Mouse (Mus musculus) embryonic facial prominence, embryonic 15.5 days (tissue): Measurements from ENCODE around the gene Efhd2. TPM values are rescaled to one million over a fixed set of nuclear protein-coding genes. Genes with fewer than 3 reads are reported as not detected.

Experiments used
- ATAC-seq: fragments of 200-750 bp; cut with Nextera tagmentation; 2 replicates; pipeline ENCODE4 v1.8.0; 2017; ENCODE audit warnings: low read depth, moderate TSS enrichment; ENCODE audit not compliant: insufficient number of reproducible peaks, low FRiP score, low TSS enrichment
- H3K27ac ChIP-seq: fragments of 300-500 bp; sonication (generic); replicated peaks from 2 replicates; pipeline ENCODE4 v1.5.1; 2015; ENCODE audit warnings: mild to moderate bottlenecking, inconsistent platforms
- H3K27me3 ChIP-seq: fragments of 300-500 bp; sonication (generic); 2 replicates; pipeline ENCODE4 v1.6.1; 2015; ENCODE audit warnings: inconsistent platforms
- H3K36me3 ChIP-seq: fragments of 300-500 bp; sonication (generic); 2 replicates; pipeline ENCODE4 v1.6.1; 2015; ENCODE audit warnings: mild to moderate bottlenecking, inconsistent platforms
- H3K4me1 ChIP-seq: fragments of 300-500 bp; sonication (generic); 2 replicates; pipeline ENCODE4 v1.6.1; 2015; ENCODE audit warnings: inconsistent platforms
- H3K4me2 ChIP-seq: fragments of 300-500 bp; sonication (generic); replicated peaks from 2 replicates; pipeline ENCODE4 v1.6.1; 2015; ENCODE audit warnings: mild to moderate bottlenecking, inconsistent platforms
- H3K4me3 ChIP-seq: fragments of 300-500 bp; sonication (generic); replicated peaks from 2 replicates; pipeline ENCODE4 v1.5.1; 2015; ENCODE audit warnings: mild to moderate bottlenecking, inconsistent platforms
- H3K9ac ChIP-seq: fragments of 300-500 bp; sonication (generic); 2 replicates; pipeline ENCODE4 v1.6.1; 2015; ENCODE audit warnings: inconsistent platforms
- H3K9me3 ChIP-seq: fragments of 300-500 bp; sonication (generic); replicated peaks from 2 replicates; pipeline ENCODE4 v1.6.1; 2016; ENCODE audit warnings: inconsistent platforms
- WGBS: fragments of 180-500 bp; shearing (Covaris S2); methylation state at CpG from one replicate; pipeline ENCODE4 v1.1.7; 2015; 5-methylcytosine and 5-hydroxymethylcytosine counted together
- polyA plus RNA-seq: library from polyadenylated mRNA; unstranded; fragments of >200 nt; fragmentation: Nextera tagmentation; extraction: Ambion mirVana; gene quantifications from 2 replicates; pipeline ENCODE4 v1.2.1, GENCODE M21; 2015

The Efhd2 gene
- 81.7 and 83.2 TPM in 2 replicates for polyA plus RNA-seq

DNA sequence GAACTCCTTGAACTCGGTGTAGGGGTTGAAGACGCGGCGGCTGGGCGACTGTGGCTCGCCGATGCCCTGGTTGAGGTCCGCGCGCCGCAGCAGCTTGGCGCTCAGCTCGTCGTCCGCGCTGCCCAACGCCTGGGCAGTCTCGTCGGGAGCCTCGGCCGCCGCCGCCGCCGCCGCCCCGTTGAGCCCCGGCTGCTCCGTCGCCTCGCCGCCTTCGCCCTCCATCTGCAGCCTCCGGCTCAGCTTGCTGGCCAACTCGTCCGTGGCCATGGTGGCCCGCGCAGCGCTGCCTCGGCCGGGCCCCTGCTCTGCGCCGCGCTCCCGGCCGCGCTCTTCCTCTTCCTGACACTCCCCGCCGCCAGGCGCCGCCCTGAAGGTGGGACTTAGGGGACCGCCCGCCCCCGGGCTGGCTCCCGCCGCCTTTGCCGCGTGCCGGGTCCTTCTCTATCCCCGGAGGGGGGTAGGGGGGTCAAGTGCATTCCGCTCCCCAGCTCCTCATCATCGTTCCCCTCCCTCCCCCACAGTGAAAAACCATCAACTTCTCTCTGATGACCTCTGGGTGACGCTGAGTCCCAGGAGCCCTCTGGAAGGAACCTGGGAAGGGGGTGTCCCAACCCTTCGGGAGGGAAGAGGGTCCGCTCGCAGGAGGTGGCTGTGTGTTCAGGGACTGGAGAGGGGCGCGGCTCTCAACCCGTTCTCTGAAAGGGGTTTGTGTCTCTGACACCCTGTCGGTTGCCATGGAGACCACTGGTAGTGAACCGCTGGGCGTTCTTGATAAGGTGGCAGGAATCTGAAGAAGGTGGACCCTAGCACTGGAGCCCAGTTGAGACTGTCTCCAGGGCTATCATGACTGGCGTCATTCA lies at the start of gene Efhd2:
Gene Efhd2 (minus strand): TSS at position 320 of the 860 bp plus-strand sequence.
- Histone ChIP-seq H3K9me3 (no peaks in the 10 kb centered on the region), H3K27ac (no peak within 1 kb of the TSS)

GRCm38 (mm10) chr4:141923961-141924360 lies 49.2 kb upstream of the Efhd2 start:
- no peak overlapping the region for H3K27ac ChIP-seq
- no peaks in the 10 kb centered on the region for H3K4me1 ChIP-seq
- H3K9ac ChIP-seq = no peak overlapping the region
- H3K36me3 ChIP-seq = no peaks in the 10 kb centered on the region
- H3K27me3 ChIP-seq = no peaks in the 10 kb centered on the region
- no peaks in the 10 kb centered on the region for H3K9me3 ChIP-seq
- ATAC-seq = no peak
- no peak overlapping the region for H3K4me2 ChIP-seq
- H3K4me3 ChIP-seq = no peak overlapping the region
- WGBS = 79% methylated on average over 11 of the region's 11 CpGs

More for the DNA sequence above, at the start of gene Efhd2:
- Histone ChIP-seq H3K4me2 (peak within 1 kb of the TSS; percentile 95), H3K9ac (peak within 1 kb of the TSS; percentile 74), H3K36me3 (no peaks in the 10 kb centered on the region), H3K4me1 (peaks cover 40% of the 10 kb centered on the region), H3K27me3 (peaks cover 11% of the 10 kb centered on the region), H3K4me3 (peak within 1 kb of the TSS; percentile 71)
- ATAC-seq = peak; percentile 89
- WGBS = under 1% methylated on average over 73 of the region's 73 CpGs

DNA sequence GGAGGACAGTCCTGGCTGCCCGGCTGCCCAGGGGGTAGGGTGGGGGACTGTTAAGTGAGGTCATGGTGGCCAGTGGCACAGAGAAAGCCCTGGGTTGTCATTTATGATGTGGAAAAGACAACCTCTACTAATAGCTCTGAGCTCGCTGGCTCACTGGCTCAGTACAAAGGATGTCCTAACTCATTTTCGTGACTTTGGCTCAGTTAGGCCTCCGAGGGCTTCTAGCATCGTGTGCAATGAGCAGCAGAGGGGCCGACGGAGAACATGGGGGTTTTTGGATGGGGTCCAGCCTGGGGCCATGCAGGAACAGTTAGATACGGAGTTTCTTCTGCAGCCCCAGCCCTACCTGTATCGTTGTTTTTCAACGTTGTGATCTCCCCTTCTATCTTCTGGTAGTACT lies 45.7 kb upstream of the Efhd2 start:
- H3K4me2 ChIP-seq = no peak overlapping the region
- WGBS = 80% methylated on average over 10 of the region's 10 CpGs
- no peak for ATAC-seq
- H3K4me3 ChIP-seq = no peak overlapping the region
- H3K36me3 ChIP-seq = no peaks in the 10 kb centered on the region
- no peaks in the 10 kb centered on the region for H3K4me1 ChIP-seq
- no peak overlapping the region for H3K27ac ChIP-seq
- H3K9me3 ChIP-seq = no peaks in the 10 kb centered on the region
- no peak overlapping the region for H3K9ac ChIP-seq
- H3K27me3 ChIP-seq = no peaks in the 10 kb centered on the region

GRCm38 (mm10) chr4:141917735-141918419 lies 43.2 kb upstream of the Efhd2 start:
- Histone ChIP-seq H3K27ac (no peak overlapping the region), H3K9ac (no peak overlapping the region), H3K9me3 (no peaks in the 10 kb centered on the region), H3K27me3 (no peaks in the 10 kb centered on the region), H3K4me3 (no peak overlapping the region), H3K36me3 (no peaks in the 10 kb centered on the region), H3K4me1 (no peaks in the 10 kb centered on the region), H3K4me2 (no peak overlapping the region)
- no peak for ATAC-seq
- WGBS = 59% methylated on average over 7 of the region's 7 CpGs

GRCm38 (mm10) chr4:141914040-141914439 lies 39.3 kb upstream of the Efhd2 start:
- no peaks in the 10 kb centered on the region for H3K27me3 ChIP-seq
- ATAC-seq = no peak
- H3K9ac ChIP-seq = no peak overlapping the region
- WGBS = 43% methylated on average over 7 of the region's 7 CpGs
- no peak overlapping the region for H3K4me3 ChIP-seq
- H3K9me3 ChIP-seq = no peaks in the 10 kb centered on the region
- no peak overlapping the region; the same call in 1 of the 2 replicates for H3K27ac ChIP-seq
- no peak overlapping the region for H3K4me2 ChIP-seq
- no peaks in the 10 kb centered on the region for H3K36me3 ChIP-seq
- no peaks in the 10 kb centered on the region for H3K4me1 ChIP-seq

- Histone ChIP-seq H3K27ac (no peak overlapping the region; the same call in 1 of the 2 replicates), H3K4me3 (no peak overlapping the region), H3K27me3 (no peaks in the 10 kb centered on the region), H3K9me3 (no peaks in the 10 kb centered on the region), H3K4me2 (no peak overlapping the region), H3K36me3 (no peaks in the 10 kb centered on the region), H3K9ac (no peak overlapping the region), H3K4me1 (no peaks in the 10 kb centered on the region)
- WGBS = 63% methylated on average over 13 of the region's 13 CpGs
- ATAC-seq = no peak
Observed at GRCm38 (mm10) chr4:141913201-141913993, 38.7 kb upstream of the Efhd2 start.

DNA sequence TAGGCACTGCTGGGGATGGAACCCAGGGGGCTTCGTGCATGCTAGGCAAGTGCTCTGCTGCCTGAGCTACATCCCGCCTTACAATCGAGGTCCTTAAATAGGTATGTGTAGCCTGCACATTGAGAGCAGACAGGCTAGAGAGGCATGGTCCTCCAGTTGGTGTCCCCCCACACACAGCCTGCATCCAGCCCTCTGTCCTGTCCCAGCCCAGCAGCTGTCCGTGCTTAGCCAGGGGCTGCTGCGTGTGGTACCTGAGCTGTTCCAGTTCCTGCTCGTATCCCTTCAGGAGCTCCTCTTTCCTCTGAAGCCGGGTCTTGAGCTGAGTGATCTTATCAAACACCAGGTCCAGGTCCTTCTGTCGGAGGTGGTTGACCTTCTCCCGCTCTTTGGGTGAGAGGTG lies 30.0 kb upstream of the Efhd2 start:
- H3K36me3 ChIP-seq = no peaks in the 10 kb centered on the region
- ATAC-seq = no peak
- no peak overlapping the region for H3K4me3 ChIP-seq
- H3K9me3 ChIP-seq = no peaks in the 10 kb centered on the region
- H3K4me1 ChIP-seq = peaks cover 19% of the 10 kb centered on the region
- no peak overlapping the region for H3K27ac ChIP-seq
- H3K27me3 ChIP-seq = no peaks in the 10 kb centered on the region
- no peak overlapping the region for H3K9ac ChIP-seq
- WGBS = 73% methylated on average over 9 of the region's 9 CpGs
- H3K4me2 ChIP-seq = no peak overlapping the region

GRCm38 (mm10) chr4:141902479-141902858 lies 27.7 kb upstream of the Efhd2 start:
- H3K4me2 ChIP-seq = no peak overlapping the region
- H3K27ac ChIP-seq = no peak overlapping the region
- no peak overlapping the region for H3K4me3 ChIP-seq
- no peaks in the 10 kb centered on the region for H3K9me3 ChIP-seq
- no peaks in the 10 kb centered on the region for H3K27me3 ChIP-seq
- ATAC-seq = no peak
- H3K9ac ChIP-seq = no peak overlapping the region
- no peaks in the 10 kb centered on the region for H3K36me3 ChIP-seq
- peaks cover 27% of the 10 kb centered on the region for H3K4me1 ChIP-seq
- WGBS = 76% methylated on average over 8 of the region's 8 CpGs

DNA sequence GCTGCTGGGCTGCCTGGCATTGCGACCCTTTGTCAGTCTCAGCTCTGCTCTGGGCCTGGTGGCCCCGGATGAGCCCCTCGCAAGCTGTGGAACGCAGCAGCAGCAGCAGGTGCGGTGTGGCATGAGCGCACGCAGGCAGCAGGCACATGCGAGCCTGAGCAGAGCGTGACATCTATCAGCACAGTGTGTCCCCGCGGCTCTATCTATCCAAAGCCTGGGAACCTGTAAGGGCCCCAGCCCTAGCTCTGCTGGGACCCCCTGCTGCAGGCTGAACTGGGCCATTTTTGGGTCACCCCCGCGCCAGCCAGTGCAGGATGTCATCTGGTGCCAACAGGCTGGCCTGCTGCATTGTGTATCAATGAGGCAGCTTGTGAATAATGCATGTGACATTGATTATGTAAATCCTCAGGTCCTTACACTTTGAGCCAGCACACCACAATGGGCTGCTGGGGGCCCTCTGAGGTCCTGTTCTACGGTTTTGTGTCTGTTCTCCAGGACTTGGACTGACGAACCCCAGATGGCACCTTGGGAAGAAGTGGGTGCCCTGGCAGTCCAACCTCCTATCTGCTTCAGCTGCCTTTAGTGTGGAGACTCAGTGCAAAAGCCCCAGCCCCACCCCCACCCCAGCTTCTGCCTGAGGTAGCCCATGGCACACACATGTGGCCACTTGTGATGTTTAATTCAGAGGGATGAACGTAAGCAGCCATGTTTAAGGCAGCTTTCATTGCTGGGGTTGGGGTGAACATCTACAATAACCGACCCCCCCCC lies 27.2 kb upstream of the Efhd2 start:
- ATAC-seq = no peak
- no peaks in the 10 kb centered on the region for H3K27me3 ChIP-seq
- no peaks in the 10 kb centered on the region for H3K36me3 ChIP-seq
- H3K9me3 ChIP-seq = no peaks in the 10 kb centered on the region
- peaks cover 32% of the 10 kb centered on the region for H3K4me1 ChIP-seq
- H3K27ac ChIP-seq = no peak overlapping the region
- no peak overlapping the region for H3K4me3 ChIP-seq
- H3K4me2 ChIP-seq = no peak overlapping the region
- 47% methylated on average over 17 of the region's 17 CpGs for WGBS
- no peak overlapping the region for H3K9ac ChIP-seq

DNA sequence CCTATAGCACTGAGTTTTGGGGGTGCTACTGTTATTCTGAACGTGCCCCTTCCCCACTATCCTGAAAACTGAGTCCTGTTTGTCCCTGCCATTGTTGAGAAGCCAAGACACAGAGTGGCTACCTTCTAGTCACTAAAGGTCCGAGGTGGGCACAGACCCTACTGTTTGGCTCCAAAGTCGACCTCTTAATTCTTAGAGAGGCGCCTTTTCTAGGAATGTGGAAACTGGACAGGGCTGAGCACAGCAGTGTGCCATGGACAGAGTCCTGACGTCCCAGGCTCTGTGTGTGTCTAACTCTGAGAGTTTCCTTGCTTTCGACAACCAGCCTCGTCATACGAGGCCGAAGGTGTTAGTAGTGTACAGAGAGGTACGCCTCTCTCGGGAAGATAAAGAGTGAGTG lies 25.7 kb upstream of the Efhd2 start:
- no peaks in the 10 kb centered on the region for H3K36me3 ChIP-seq
- WGBS = 63% methylated on average over 11 of the region's 11 CpGs
- H3K27ac ChIP-seq = peak overlapping the region; percentile 44
- peaks cover 43% of the 10 kb centered on the region for H3K4me1 ChIP-seq
- no peak overlapping the region for H3K4me2 ChIP-seq
- no peak overlapping the region for H3K9ac ChIP-seq
- H3K4me3 ChIP-seq = no peak overlapping the region
- no peaks in the 10 kb centered on the region for H3K9me3 ChIP-seq
- ATAC-seq = no peak
- H3K27me3 ChIP-seq = no peaks in the 10 kb centered on the region
